Comparison of ENCODE assay signal across 25 mouse cellular contexts in the genomic region with DNA sequence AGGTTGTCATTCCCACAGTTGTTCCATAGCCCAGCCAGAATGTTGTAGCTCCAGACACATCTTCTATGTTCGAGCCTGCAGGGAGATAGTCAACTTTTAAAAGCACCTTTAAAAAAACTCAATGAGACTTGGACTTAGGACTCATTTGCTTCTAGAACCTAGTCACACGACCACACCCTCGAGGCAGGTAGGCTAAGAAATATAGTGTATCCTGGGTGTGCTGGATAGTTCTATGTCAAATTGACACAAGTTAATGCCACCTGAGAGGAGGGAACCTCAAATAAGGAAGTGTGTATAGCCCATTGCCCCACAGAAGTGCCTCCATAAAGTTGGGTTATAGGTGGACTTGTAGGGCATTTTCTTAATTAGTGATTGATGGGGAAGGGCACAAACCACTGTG. TPM values are rescaled to one million over a fixed set of nuclear protein-coding genes. Genes with fewer than 3 reads are reported as not detected.
DNase-seq lines count a peak whose midpoint lies in the region; ATAC-seq lines count a peak whose summit lies in the region.
"Had no signal": no experiment of that assay in that cellular context is flagged by ENCODE, and none has a peak within 500 bp of the region (broad histone marks: within the 10 kb centered on the region; RNA-seq: fewer than 3 reads in every experiment).

No protein-coding gene starts in this region.

- H3K27me3 ChIP-seq in lung, embryonic 15.5 days, result no peaks in the 10 kb centered on the region
- no peaks in the 10 kb centered on the region for H3K27me3 ChIP-seq in intestine, embryonic 16.5 days (replicated peaks; ENCODE audit: control insufficient read depth, insufficient read depth, low read length)
- no peaks in the 10 kb centered on the region for H3K27me3 ChIP-seq in forebrain, embryonic 12.5 days
- no peaks in the 10 kb centered on the region for H3K27me3 ChIP-seq in limb, embryonic 10.5 days (ENCODE audit: low read depth, poor library complexity, severe bottlenecking)
- H3K27me3 ChIP-seq: embryonic facial prominence, embryonic 12.5 days; embryonic facial prominence, embryonic 15.5 days; forebrain, embryonic 15.5 days; Patski had no signal

- H3K9me3 ChIP-seq in lung, embryonic 15.5 days, result no peaks in the 10 kb centered on the region
- H3K9me3 ChIP-seq in intestine, embryonic 16.5 days (ENCODE audit: control insufficient read depth, low read length), result no peaks in the 10 kb centered on the region
- no peaks in the 10 kb centered on the region for H3K9me3 ChIP-seq in forebrain, embryonic 12.5 days
- no peaks in the 10 kb centered on the region for H3K9me3 ChIP-seq in limb, embryonic 10.5 days (replicated peaks)
- H3K9me3 ChIP-seq: embryonic facial prominence, embryonic 12.5 days; embryonic facial prominence, embryonic 15.5 days; forebrain, embryonic 15.5 days; heart, embryonic 10.5 days; heart, embryonic 13.5 days had no signal

- H3K4me3 ChIP-seq in lung, embryonic 15.5 days, result no peak overlapping the region
- H3K4me3 ChIP-seq in intestine, embryonic 16.5 days (ENCODE audit: low read length), result no peak overlapping the region
- H3K4me3 ChIP-seq in forebrain, embryonic 12.5 days (replicated peaks), result no peak overlapping the region
- H3K4me3 ChIP-seq in limb, embryonic 10.5 days, result no peak overlapping the region
- H3K4me3 ChIP-seq: embryonic facial prominence, embryonic 12.5 days; embryonic facial prominence, embryonic 15.5 days; forebrain, embryonic 15.5 days; heart, adult 2 months; heart, embryonic 10.5 days; heart, embryonic 13.5 days had no signal

- WGBS in lung, embryonic 15.5 days, result 65% methylated on average over 3 of the region's 3 CpGs
- 58% methylated on average over 3 of the region's 3 CpGs for WGBS in intestine, embryonic 16.5 days
- WGBS in forebrain, embryonic 12.5 days, result 82% methylated on average over 3 of the region's 3 CpGs
- 85% methylated on average over 3 of the region's 3 CpGs for WGBS in limb, embryonic 10.5 days

- no peak for ATAC-seq in lung, embryonic 15.5 days (ENCODE audit: borderline replicate concordance, extremely low read depth, low FRiP score, low TSS enrichment)
- ATAC-seq in intestine, embryonic 16.5 days, result peak; percentile 90
- 0 out of 2 replicates have a peak, but pooled peaks have one; percentile 25 for ATAC-seq in megakaryocyte, adult 5-6 weeks (ENCODE audit: poor library complexity, severe bottlenecking)
- no peak for ATAC-seq in forebrain, embryonic 12.5 days (ENCODE audit: low FRiP score)
- ATAC-seq: forebrain, embryonic 15.5 days; Patski had no signal

- H3K36me3 ChIP-seq in lung, embryonic 15.5 days, result no peaks in the 10 kb centered on the region
- no peaks in the 10 kb centered on the region for H3K36me3 ChIP-seq in intestine, embryonic 16.5 days (ENCODE audit: control insufficient read depth, insufficient read depth, low read length)
- H3K36me3 ChIP-seq in forebrain, embryonic 12.5 days (replicated peaks), result no peaks in the 10 kb centered on the region
- no peaks in the 10 kb centered on the region for H3K36me3 ChIP-seq in limb, embryonic 10.5 days
- H3K36me3 ChIP-seq: embryonic facial prominence, embryonic 12.5 days; embryonic facial prominence, embryonic 15.5 days; forebrain, embryonic 15.5 days; G1E; heart, embryonic 10.5 days; heart, embryonic 13.5 days had no signal

- H3K4me1 ChIP-seq in lung, embryonic 15.5 days, result peaks cover 10% of the 10 kb centered on the region
- no peaks in the 10 kb centered on the region; the same call in 1 of the 2 replicates for H3K4me1 ChIP-seq in intestine, embryonic 16.5 days (ENCODE audit: control insufficient read depth, insufficient read depth, low read length)
- H3K4me1 ChIP-seq in forebrain, embryonic 12.5 days, result no peaks in the 10 kb centered on the region
- H3K4me1 ChIP-seq in limb, embryonic 10.5 days, result no peaks in the 10 kb centered on the region
- H3K4me1 ChIP-seq: embryonic facial prominence, embryonic 12.5 days; embryonic facial prominence, embryonic 15.5 days; forebrain, embryonic 15.5 days; heart, embryonic 10.5 days; heart, embryonic 13.5 days had no signal

- H3K27ac ChIP-seq in lung, embryonic 15.5 days, result 0 out of 2 replicates have a peak overlapping the region, but pooled peaks have one; percentile 54
- H3K27ac ChIP-seq in intestine, embryonic 16.5 days (ENCODE audit: low read length), result no peak overlapping the region
- no peak overlapping the region for H3K27ac ChIP-seq in forebrain, embryonic 12.5 days
- H3K27ac ChIP-seq in limb, embryonic 10.5 days, result no peak overlapping the region
- H3K27ac ChIP-seq: embryonic facial prominence, embryonic 12.5 days; embryonic facial prominence, embryonic 15.5 days; forebrain, embryonic 15.5 days; heart, adult 2 months; heart, embryonic 10.5 days; heart, embryonic 13.5 days; hindbrain, embryonic 14.5 days had no signal

- no peak overlapping the region for H3K9ac ChIP-seq in lung, embryonic 15.5 days
- no peak overlapping the region for H3K9ac ChIP-seq in intestine, embryonic 16.5 days (ENCODE audit: low read depth, low read length)
- no peak overlapping the region for H3K9ac ChIP-seq in forebrain, embryonic 12.5 days
- H3K9ac ChIP-seq: embryonic facial prominence, embryonic 12.5 days; embryonic facial prominence, embryonic 15.5 days; forebrain, embryonic 15.5 days; heart, embryonic 13.5 days; hindbrain, embryonic 14.5 days had no signal

- H3K4me2 ChIP-seq in lung, embryonic 15.5 days, result no peak overlapping the region
- H3K4me2 ChIP-seq in intestine, embryonic 16.5 days (ENCODE audit: low read depth, low read length), result no peak overlapping the region
- H3K4me2 ChIP-seq in forebrain, embryonic 12.5 days, result no peak overlapping the region
- H3K4me2 ChIP-seq: embryonic facial prominence, embryonic 12.5 days; embryonic facial prominence, embryonic 15.5 days; forebrain, embryonic 15.5 days; heart, embryonic 13.5 days; hindbrain, embryonic 14.5 days had no signal

- no peak for DNase-seq in lung, postnatal 25 days (ENCODE audit: low spot score)
- DNase-seq in limb, embryonic 10.5 days (ENCODE audit: low spot score), result no peak
- no peak for DNase-seq in embryo, embryonic 9.5 days (ENCODE audit: extremely low spot score)
- DNase-seq: adrenal gland, postnatal 10 days; adrenal gland, postnatal 36 days; cerebellum, adult 18-20 months; cerebellum, adult 9-10 months; cerebellum, postnatal 14 days; gastrocnemius, postnatal 10 days; gastrocnemius, postnatal 36 days; heart, adult 2 months; heart, postnatal 14 days; heart, postnatal 4 days had no signal

RNA-seq across cellular contexts. Expression of gene Lpcat1, which starts 11.7 kb away (rescaled TPM):
- polyA plus RNA-seq in lung, embryonic 15.5 days (2015; fragmentation: Nextera tagmentation; extraction: Ambion mirVana), result 86.3 and 99.2 TPM in 2 replicates
- 13.2 and 15.5 TPM in 2 replicates for polyA plus RNA-seq in intestine, embryonic 16.5 days (2015; fragmentation: Nextera tagmentation; extraction: Ambion mirVana)
- 12.7 and 14.9 TPM in 2 replicates for total RNA-seq in megakaryocyte, adult 5-6 weeks (2015)
- total RNA-seq in megakaryocyte, adult 5-6 weeks (2017), result 23.5 and 23.6 TPM in 2 replicates
- polyA plus RNA-seq in forebrain, embryonic 12.5 days (2016; fragmentation: Nextera tagmentation; extraction: Ambion mirVana), result 65.9 and 67.0 TPM in 2 replicates
- 51.5 and 56.7 TPM in 2 replicates for polyA plus RNA-seq in limb, embryonic 10.5 days (2016; fragmentation: Nextera tagmentation; extraction: Ambion mirVana)
- polyA plus RNA-seq: G1E had no signal

Comparison
In these comparisons a context has a peak if more than half of its experiments do, and no peak if none do; other contexts are left out.
1. ATAC-seq: peak in intestine, embryonic 16.5 days (single experiment) and megakaryocyte, adult 5-6 weeks (single experiment); none in lung, embryonic 15.5 days (single experiment) and forebrain, embryonic 12.5 days (single experiment).